Mouse (Mus musculus) left cerebral cortex, adult 8-10 months (tissue): Measurements from ENCODE around the gene Dapp1. TPM values are rescaled to one million over a fixed set of nuclear protein-coding genes. Genes with fewer than 3 reads are reported as not detected.
"Not testable (repeated sequence)": the region's sequence is repeated elsewhere in the genome, so short reads cannot be mapped to it uniquely, and the experiment has no call there.

Experiments used
- DNase-seq, 2 experiments: peaks; one replicate each; pipeline ENCODE4 v3.0.0; 2022; ENCODE audit warnings: low spot score in 2 of 2
- total RNA-seq, 4 experiments: library from RNA; stranded (reverse); gene quantifications; 2 replicates each; pipeline ENCODE4 v1.2.4; 2022

Gene Dapp1
- total RNA-seq, 4 experiments from 2014 or later: 3.4 to 5.9 (median 4.7) TPM

DNA sequence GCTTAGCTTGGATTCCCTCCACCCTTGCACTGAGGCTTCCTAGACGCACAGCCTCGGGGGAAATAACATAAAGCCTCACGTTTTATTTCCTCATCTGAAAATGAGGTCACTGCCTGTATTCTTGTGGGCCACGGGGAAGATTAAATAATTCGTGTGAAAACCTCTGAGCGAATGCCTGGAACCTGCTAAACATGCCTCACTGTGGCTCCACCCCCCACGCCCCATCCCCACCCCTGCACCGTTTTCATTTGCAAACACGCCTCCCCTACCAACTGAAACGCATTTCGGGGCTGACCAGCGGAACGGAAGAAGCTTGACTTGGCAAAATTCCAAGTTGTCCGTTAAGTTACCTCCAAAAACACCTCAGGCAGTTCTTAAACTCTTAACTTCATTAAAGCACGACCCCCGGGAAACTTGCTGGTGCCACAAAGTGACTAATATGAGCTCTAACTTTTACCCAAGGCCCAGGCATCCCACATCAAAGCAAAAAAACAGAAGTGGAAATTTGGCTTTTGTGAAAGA lies 25.7 kb downstream of the Dapp1 start:
- DNase-seq: no peak

DNA sequence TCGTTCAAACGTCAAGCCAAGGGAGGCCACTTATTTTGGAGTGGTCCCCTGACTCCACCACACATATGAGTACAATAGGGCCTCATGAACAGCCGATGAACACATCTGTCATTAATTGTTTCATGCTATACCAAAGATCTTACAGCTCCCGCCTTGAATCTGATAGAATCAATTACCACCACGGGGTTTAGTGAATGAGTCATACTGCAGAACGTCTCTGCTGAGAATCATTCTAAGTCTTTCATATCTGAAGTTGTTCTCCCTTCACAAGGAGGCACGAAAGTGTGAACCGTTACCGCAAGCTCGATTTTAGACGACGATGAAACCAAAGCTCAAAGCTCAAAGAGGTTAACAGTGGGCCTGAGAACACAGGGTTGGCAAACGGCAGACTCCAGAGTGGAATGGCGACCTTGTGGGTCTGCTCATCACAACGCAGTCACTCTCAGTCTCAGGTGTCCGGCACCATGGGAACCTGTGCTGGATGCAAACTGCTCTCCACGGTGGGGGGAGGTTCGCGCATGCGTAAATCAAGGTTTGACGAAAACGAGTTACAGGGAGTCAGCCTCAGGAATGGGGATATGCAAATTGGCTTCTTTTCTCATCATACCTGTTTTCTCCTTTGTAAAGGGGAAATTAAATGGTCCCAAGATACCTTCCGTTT lies 27.0 kb downstream of the Dapp1 start:
- DNase-seq: no peak

DNA sequence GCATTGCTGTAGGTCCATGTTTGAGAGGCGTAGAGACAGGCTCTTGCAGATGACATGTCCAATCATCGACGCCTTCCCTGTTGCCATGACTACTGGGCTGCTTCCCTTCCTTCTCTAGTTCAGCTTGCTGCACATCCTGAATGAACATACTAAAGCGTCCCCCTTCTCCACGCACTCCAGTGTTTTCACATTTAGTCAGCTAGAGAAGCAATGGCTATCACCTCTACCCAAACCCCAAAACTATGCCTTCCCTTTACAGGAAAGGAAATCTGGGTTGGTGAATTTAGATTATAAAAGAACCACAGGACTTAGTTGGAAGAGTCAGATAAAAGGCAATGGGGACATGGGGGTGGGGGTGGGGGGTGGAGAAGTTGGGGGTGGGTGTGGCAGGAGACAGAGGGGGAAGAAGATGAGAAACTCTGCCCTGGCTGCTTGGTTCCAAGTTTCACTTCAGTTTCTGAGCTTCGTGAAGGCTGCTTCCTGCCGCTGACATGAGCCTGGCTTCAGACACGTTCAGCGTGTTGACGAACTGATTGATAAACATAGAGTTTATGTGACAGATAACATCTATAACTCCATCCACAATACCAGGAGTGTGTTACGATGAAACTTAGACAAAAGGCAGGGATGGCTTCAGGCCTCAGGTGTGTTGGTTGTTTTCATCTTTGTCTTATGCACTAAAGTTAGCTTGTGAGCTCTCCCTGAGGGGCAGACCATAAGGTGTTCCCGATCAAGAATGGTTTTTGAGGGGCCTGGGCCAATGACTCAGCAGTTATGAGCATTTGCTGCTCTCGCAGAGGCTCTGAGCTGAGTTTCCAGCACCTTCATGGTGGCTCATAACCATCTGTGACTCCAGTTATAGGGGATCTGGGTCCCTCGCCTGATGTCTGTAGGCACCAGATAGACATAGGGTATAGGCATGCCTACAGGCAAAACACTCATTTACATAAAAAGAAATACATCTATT lies 28.1 kb downstream of the Dapp1 start:
- DNase-seq: peak; percentile 31 to 84

DNA sequence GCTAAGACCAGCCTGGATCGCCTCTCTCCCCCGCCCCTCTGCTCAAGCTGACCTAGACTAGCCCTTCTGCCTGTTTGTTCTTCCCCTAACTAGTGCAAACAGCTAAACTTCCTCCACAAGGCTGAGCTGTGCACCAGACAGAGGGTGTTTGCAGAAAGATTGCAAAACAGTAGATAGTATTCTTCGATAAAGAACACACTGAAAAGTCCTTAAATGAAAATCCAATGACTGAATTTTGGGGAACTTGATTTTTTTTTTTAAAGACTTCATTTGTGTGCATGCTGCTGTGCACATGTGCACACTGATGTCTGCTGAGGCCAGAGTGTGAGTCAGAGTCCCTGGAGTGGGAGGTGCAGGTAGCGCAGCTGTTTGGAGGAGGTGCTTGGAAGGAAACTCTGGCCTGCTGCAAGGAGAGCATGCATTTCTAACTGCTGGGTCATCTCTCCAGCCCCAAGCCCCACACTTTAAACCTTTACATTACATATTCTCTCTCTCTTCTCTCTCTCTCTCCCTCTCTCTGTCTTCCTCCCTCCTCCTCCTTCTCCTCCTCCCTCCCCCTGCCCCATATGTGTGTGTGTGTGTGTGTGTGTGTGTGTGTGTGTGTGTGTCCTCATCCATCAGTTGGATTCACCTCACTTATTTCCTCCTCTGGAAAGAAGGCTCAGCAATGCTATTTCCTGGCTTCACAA lies 29.0 kb downstream of the Dapp1 start:
- DNase-seq: peak in 1 of 2 experiments; percentile 58

DNA sequence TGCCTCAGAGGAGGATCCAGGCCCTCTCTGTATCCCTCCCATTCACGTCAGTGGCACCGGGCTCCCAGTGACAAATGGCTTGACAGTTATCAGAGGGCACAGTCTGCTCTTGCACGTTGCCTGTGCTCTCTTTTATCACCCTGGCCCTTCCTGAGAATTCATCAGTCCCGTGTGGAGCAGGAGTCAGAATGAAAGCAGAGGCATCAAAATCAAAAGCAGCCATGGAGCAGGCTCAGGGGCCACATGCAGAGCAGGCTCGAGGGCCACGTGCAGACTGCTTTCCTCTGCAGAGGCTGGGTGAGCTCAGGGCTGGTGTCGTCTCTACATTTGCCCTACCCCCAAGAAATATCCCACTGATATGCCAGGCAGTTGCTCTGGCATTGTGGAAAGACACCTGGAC lies 29.5 kb downstream of the Dapp1 start:
- DNase-seq: no peak

DNA sequence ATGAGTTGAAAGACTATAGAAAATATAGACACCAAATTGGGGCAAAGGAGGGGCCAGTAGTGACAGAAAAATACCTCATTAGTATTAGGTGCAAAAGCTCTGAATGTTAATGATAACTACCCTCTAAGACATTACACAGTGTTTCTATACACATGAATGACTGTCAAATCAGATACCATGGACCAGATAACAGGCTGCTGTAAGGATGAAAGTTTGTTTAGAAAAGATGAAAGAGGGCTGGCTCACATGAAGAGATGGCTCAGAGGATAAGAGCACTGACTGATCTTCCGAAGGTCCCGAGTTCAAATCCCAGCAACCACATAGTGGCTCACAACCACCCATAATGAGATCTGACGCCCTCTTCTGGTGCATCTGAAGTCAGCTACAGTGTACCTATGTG lies 30.0 kb downstream of the Dapp1 start:
- DNase-seq: not testable (repeated sequence)

DNA sequence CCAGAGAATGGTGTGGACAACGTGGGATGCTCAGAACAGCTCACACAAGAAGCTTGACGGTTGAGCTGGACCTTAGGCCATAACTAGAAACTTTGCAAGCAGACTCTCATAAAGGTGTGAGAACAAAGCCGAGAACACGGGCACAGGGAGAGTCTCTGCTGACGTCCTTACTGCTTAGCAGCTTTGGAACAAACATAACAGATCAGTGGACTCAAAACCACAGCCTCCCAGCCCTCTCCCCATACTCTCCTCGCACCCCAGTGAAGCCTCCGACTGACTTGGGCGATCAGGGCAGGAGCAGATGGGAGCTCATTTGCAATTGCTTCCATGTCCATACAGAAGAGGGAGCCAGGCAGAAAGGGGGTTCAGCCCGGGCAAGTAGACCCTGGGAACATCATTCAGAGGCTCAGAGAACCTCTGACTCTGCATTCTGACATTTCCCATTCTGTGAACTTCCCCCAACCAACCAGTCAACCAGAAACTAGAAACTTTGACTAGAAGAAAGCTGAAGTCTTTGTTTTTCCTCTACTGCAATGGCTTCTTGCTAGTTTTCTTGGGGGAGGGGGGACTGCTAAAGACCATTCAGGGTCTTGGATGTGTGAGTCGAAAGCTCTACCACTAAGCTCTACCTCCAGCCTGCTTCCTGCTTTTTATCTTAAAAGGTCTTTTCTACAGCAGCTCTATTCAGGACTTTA lies 31.0 kb downstream of the Dapp1 start:
- no peak for DNase-seq

DNA sequence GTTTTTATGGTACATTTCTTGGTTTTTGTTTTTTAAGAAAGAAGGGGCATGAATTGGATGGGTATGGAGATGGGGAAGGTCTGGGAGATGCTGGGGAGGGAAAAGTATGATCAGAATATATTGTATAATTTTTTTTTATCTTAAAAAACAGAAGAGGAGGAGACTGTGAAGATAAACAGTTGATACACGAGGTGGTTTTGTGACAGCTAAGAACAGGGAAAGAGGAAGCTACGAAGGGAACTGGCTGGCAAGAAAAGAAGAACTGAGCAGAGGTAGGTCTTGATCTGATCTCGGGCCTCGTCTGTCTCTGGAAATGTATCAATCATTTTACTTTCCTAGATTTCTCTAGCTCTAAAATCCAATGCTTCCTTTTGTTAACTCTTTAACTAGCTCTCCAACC lies 33.8 kb downstream of the Dapp1 start:
- DNase-seq: no peak

DNA sequence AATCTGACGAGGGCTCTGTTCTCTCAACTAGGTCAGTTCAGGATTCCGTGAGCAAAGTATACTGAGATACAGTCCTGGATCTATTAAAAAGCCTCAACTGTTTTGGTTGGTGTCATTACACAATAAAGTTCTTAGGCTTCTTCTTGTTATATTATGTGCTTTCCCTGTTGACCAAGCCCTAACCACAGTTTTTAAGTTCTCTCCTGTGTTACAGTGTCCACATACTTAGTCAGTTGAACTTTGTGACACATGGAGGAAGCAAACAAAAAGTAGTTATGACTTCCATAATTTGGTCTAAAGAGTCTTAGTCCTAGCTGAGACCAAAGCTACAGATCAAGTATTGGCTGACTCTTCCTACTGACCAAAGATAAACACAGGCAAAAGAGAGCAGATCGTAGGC lies 34.5 kb downstream of the Dapp1 start:
- DNase-seq: no peak

DNA sequence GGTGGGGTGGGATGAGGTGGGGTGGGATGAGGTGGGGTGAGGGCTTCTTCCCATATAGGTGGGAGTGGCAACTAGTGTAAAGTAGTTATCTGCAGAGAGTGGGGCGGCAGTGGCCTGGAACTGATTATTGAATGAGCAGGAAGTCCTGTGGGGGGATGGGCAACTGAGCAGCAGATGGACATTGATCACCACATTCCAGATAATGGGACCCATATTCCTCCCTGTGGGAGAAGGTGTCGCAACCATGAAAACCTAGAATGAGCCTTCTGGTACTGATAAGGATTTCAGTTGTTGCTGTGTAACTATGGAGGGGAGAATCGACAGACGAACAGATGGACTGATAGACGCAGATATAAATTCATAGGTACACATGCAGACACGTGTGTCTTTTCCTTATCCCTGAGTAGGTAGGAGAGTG lies 37.6 kb downstream of the Dapp1 start:
- DNase-seq: no peak

DNA sequence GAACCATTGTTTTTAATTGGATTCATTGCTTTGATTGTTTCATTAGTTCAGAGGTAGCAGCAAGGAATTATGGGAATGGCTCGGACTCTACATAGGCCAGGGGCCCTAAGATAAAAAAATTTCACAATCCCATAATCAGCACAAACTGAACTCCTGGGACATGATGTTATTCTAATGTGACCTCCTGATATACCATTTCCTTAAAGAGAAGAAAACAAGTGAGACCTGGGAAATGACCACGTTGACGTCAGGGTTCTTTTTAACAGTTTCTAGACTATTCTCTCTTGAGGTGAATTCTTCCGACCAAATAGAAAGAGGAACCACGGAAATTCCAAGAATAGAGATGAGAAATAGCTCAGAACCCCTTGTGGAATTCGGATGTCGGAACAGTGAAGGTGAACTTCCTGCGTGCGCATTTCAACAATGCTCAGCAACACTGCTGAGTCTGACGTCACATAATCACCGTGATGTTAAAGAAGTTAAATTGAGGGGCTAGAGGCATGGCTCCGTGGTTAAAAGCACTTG lies 39.2 kb downstream of the Dapp1 start:
- no peak for DNase-seq

DNA sequence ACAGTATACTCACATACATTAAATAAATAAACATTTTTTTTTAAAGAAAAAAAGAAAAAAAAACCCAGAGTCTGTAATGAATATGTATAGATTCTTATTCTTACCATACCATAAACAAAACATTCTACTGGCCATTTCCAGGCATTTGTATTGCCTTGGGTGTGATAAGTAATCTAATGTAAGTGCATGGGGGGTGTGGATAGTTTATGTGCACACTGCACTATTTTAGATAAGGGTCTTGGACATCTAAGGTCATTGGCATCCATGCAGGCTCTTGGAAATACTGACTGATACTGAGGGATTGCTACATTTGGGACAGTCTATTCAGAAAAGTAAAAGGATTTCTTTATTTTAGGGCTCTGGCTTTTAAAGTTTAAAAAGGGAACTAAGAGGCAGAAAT lies 39.8 kb downstream of the Dapp1 start:
- DNase-seq: no peak

DNA sequence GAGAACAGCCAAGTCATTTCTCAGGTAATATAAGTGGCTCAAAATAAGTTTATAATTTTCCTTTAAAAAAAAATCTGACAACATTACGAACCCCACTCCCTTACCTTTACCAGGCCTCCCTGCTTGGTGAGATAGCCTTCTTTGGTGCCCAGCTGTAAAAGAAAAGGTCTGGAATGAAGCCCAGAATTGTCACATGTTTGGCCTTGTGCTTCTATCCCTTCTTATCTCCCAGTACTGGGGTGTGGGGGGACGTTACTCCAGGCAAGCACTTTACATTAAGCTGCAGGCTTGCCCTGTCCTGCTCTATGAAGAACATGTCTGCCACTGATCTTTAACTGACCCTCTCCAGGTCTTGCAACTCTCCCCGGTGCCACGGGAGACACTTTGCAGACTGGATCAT lies 40.6 kb downstream of the Dapp1 start:
- DNase-seq: no peak

DNA sequence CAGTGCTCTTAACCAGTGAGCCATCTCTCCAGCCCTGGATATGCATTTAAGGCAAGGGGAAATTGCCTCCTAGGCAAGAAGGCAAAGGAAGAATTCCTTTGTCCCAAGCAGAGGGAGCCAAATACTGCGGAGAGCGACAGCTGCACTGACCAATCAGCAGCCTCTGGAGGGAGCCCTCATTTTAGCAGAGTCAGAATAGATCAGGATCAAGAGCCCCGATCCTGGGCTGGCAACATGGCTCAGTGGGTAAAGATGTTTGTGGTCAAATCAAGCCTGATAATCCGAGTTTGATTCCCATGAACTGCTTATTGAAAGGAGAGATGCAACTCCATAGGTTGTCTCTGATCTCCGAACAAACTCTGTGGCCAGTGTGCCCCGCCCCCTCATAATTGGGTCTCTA lies 42.7 kb downstream of the Dapp1 start:
- DNase-seq: no peak

DNA sequence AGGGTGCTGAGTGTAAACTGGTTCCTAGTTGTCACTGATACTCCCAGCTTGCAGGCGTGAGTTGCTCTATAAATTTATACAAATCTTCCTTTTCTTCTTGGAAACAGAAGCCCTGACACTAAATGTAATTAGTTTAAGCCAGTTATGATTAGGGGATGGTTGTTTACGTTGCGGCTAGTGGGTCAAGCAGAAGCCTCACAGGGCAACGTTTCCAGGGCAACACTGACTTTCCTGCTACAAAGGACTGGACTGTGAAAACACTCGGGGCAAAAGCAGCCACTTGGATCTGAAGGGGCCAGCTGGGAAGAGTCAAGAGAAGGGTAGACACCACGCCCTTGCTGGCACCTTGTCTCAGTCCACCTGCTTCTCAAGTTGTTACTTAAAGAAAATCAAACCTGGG lies 44.8 kb downstream of the Dapp1 start:
- no peak for DNase-seq

DNA sequence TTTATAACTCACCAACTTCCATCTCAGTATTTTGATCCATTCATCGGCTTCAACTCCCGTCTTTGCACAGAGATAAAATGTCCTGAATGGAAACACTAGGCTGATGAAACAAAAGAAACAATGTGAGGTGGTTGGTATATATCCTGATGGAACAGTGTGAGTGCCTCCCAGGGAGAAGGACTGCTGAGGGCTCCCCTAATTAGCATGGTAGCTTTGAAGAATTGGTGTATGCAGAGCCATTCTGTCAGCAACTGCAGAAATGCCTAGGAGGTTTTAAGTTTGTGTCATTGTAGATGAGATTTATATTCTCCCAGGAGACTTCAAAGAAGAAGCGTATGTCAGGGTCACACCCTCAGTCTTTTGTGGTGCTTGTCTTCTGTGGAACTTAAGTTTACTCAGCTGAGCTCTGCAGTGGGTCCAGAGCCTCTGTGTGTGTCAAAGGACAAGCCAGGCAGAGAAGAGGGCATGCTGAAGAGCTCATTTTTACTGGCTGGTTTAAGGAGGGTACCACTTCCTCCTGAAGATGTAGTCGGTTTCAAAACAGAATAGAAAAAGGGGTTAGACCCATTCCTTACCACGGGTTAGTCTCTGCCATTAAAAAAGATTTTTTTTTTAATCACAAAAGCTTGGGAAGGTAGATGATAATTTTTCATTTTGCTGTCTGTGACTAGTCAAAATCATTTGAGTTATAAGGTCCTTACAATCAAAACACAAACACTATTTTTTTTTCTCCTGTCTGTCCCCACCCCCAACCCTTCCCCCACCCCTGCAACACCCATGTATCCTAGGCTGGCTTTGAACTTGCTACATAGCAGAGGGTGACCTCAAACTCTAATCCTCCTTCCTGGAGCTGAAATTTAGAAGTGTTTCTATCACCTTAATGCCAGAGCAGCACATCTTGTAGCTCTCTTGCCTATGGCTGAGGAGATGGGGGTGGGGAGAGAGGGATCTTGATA lies 45.5 kb downstream of the Dapp1 start:
- DNase-seq: no peak

DNA sequence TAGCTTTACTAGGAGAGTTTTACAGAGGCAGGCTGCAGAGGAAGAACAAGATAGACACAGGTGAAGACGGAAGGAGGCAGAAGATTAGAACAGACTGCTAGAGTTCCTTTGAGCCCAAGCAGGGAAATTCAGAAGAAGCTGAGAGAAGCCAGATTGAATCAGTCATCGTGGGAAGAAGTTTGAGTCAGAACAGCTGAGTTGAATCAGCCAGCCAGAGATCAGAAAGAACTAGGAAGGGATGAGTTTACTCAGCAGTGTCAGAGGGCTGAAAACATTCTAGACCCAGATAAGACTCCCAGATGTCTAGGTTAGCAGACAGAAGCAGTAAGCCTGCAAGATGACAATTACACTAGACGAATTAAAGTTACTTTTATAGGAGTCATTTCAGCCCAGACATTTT lies 47.4 kb downstream of the Dapp1 start:
- DNase-seq: no peak

DNA sequence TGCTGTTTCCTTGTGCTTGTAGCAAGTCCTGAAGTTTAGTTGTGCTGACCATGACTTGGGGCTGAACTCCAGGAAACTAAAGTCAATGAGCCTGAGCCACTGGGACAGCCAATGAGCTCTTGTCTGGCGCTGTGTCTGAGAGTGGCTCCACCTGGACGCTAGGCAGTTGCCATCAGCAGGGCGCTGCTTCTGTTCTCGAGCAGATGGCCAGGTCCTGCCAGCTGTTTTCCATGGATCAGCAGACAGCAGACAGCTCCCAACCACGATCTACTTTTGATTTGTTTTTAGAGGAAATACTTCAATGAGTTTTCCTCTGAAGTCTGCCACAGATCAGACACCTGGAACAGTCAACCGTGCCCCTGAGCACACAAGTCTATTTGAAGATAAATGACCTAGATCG lies 48.6 kb downstream of the Dapp1 start:
- DNase-seq: no peak

DNA sequence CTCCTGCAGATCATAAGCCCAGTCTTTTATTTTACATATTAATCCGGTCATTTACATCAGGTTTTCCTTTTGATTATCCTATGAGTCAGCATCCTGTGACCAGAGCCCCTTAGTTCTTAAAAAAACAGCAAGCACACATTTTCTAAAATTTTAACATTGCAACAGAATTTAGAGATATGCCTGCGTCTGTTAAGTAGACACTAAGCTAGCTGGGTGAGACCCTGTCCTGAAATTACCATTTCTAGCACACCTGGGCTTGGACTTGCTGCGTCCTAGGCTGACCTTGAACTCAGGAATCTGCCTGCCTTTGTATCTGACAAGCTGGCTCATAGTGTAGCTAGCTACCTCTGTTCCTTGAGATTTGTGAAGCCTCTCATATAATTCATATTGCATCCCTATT lies 51.4 kb downstream of the Dapp1 start:
- no peak for DNase-seq

DNA sequence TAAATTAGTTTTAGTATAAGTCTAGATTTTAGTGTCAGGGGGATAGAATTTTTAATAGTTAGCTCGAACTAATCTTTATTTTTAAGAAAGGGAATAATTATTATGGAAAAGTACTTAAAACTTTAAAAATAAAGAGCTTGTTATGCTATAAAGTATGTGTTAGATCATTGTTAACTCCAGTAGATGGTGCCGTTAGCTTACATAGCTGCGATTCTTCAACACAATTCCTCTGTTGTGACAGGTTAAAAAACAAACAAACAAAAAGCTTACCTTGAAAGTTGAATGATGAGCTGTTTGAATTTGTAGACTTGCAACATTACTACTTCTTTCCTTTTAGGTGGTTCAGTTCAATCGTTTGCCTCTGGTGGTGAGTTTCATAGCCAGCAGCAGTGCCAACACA lies 54.3 kb downstream of the Dapp1 start:
- no peak for DNase-seq
